Mouse (Mus musculus) liver, embryonic 12.5 days (tissue): ENCODE data around the gene Ahcy. TPM values are rescaled to one million over a fixed set of nuclear protein-coding genes. Genes with fewer than 3 reads are reported as not detected.
A peak's percentile ranks its signal among the peaks of the same experiment; 100 is the strongest.
"Not testable (repeated sequence)": the region's sequence is repeated elsewhere in the genome, so short reads cannot be mapped to it uniquely, and the experiment has no call there.

Experiments
- ATAC-seq: fragments of 200-750 bp; cut with Nextera tagmentation; 2 replicates; pipeline ENCODE4 v1.8.0; 2017; ENCODE audit warnings: moderate number of reproducible peaks, mild to moderate bottlenecking, moderate library complexity
- H3K27ac ChIP-seq: fragments of 300-500 bp; sonication (generic); 2 replicates; pipeline ENCODE4 v1.5.1; 2016; ENCODE audit warnings: mild to moderate bottlenecking
- H3K27me3 ChIP-seq: fragments of 300-500 bp; sonication (generic); replicated peaks from 2 replicates; pipeline ENCODE4 v1.6.1; 2016; ENCODE audit warnings: mild to moderate bottlenecking, moderate library complexity
- H3K36me3 ChIP-seq: fragments of 300-500 bp; sonication (generic); 2 replicates; pipeline ENCODE4 v1.6.1; 2016; ENCODE audit warnings: mild to moderate bottlenecking, moderate library complexity
- H3K4me1 ChIP-seq: fragments of 300-500 bp; sonication (generic); 2 replicates; pipeline ENCODE4 v1.6.1; 2016
- H3K4me2 ChIP-seq: fragments of 300-500 bp; sonication (generic); 2 replicates; pipeline ENCODE4 v1.6.1; 2016; ENCODE audit warnings: mild to moderate bottlenecking, moderate library complexity
- H3K4me3 ChIP-seq: fragments of 300-500 bp; sonication (generic); 2 replicates; pipeline ENCODE4 v1.5.1; 2016; ENCODE audit warnings: mild to moderate bottlenecking, moderate library complexity
- H3K9ac ChIP-seq: fragments of 300-500 bp; sonication (generic); 2 replicates; pipeline ENCODE4 v1.6.1; 2016; ENCODE audit warnings: mild to moderate bottlenecking, moderate library complexity
- H3K9me3 ChIP-seq: fragments of 300-500 bp; sonication (generic); replicated peaks from 2 replicates; pipeline ENCODE4 v1.6.1; 2016; ENCODE audit warnings: mild to moderate bottlenecking, moderate library complexity
- WGBS: fragments of 180-500 bp; shearing (Covaris S2); methylation state at CpG from one replicate; pipeline ENCODE4 v1.1.7; 2016; ENCODE audit not compliant: insufficient replicate concordance; 5-methylcytosine and 5-hydroxymethylcytosine counted together
- polyA plus RNA-seq: library from polyadenylated mRNA; unstranded; fragments of >200 nt; fragmentation: Nextera tagmentation; extraction: Ambion mirVana; gene quantifications from 2 replicates; pipeline ENCODE4 v1.2.1, GENCODE M21; 2016

Ahcy gene
- 65.4 and 67.1 TPM in 2 replicates for polyA plus RNA-seq

DNA sequence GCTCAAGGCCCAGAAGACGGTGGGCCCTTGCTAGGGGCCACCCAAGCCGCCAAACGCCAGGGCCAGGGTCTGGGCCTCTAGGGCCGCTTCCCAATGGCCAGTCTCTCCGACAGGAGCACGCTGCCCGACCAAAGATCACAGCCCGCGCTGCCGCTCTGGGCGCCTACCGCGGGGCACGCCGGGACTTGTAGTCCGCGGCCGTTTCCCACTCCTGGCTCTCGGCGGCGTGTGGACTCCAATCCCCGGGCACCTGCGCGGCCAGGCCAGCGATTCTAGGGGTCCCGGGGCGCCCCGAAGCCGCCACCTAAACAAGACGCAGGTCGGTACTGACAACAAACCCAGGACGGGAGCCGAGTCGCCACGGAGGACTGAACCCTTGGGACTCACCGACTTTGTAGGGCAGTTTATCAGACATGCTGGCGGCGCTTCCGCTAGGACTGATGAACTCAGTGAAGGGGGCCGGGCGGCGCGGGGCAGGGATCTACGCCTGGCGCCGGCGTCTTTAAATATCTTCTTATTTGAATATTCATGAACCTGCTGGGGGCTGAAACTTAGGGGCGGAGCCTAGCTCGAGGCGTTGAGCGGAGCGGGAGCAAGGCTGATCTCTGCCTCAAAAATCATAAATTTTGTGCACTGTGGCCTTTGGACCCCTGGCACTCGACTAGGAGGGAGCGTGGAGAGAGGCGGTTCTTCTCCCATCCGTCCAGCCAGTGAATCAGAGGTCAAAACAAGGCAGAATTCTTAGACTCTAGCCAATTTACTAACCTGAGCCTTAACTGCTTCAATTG lies at the start of gene Ahcy:
Gene Ahcy (minus strand): TSS at position 520 of the 788 bp plus-strand sequence.
- Histone ChIP-seq H3K9ac (peak within 1 kb of the TSS; percentile 91), H3K4me1 (peaks cover 54% of the 10 kb centered on the region), H3K27ac (peak within 1 kb of the TSS; percentile 88), H3K4me3 (peak within 1 kb of the TSS; percentile 82), H3K4me2 (peak within 1 kb of the TSS; percentile 94), H3K36me3 (peaks cover 2% of the 10 kb centered on the region; the same call in 1 of the 2 replicates), H3K9me3 (no peaks in the 10 kb centered on the region), H3K27me3 (no peaks in the 10 kb centered on the region)
- peak; percentile 93 for ATAC-seq
- WGBS, result under 1% methylated on average over 56 of the region's 56 CpGs

DNA sequence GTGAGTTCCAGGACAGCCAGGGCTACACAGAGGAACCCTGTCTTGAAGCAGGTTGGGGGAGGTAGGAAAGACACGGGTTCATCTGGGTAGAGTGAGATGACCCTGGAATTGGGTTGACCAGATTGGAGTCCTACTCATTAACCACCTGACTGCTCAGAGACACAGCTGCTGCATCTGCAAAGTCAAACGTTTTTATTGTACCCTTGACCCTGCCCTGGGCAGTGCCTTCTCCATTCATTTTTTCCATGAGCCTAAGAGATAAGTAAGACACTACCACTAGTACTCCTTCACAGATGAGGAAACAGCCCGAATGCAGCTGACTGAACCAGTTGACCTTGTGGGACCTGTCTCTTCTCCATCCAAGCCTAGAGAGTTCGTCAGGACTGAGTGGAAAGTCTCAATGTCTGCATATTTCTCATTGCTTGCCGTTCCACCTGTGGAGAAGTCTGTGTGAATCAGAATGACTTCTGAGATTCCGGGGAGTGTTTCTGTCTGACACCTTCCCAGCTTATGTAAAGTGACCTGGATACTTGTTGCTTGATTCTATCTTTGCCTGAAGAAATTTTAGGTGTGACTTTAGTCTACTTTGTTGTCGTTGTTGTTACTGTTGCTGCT lies 41.0 kb upstream of the Ahcy start:
- H3K27me3 ChIP-seq, result no peaks in the 10 kb centered on the region
- H3K36me3 ChIP-seq, result no peaks in the 10 kb centered on the region
- H3K27ac ChIP-seq, result no peak overlapping the region
- no peak overlapping the region for H3K4me2 ChIP-seq
- ATAC-seq, result no peak
- no peaks in the 10 kb centered on the region for H3K9me3 ChIP-seq
- no peak overlapping the region for H3K4me3 ChIP-seq
- WGBS, result 57% methylated on average over 7 of the region's 7 CpGs
- H3K4me1 ChIP-seq, result no peaks in the 10 kb centered on the region
- no peak overlapping the region for H3K9ac ChIP-seq

DNA sequence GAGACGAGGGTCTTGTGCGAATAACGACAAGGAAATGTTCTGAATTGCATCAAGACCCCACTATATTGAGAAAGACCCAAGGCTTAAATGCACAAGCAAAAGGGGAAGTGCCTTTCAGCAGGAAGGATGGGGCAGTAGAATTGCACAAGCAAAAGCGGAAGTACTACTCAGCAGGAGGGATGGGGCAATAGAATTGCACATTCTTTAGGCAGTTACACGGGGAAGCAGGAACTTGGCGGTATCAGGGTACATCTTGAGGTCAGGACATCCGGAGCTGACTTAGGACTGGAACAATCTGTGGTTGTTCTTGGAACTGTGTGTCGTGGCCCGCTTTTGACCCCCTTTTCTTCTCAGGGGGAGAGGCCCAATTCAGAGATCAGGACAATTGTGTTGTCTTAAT lies 33.0 kb upstream of the Ahcy start:
- H3K36me3 ChIP-seq, result not testable (repeated sequence)

DNA sequence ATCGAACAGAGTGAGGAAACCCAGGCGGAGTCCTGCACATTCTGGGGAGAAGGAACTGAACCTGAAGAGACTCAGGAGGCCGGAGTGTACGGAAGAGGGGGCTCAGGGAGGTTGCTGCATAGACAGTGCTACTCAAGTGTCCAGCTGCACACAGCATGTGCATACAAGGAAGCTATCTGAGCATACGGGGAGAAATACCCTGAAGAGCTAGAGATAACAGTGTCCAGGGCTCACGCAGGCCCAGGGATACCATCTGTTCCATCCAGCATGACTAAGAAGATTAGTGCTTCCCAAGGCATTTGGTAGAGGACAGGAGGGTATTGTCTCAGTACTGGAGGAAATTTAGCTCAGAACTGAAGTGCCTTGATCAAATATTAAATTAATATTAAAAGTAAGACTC lies 29.3 kb upstream of the Ahcy start:
- Histone ChIP-seq H3K4me1 (peaks cover 22% of the 10 kb centered on the region; the same call in 1 of the 2 replicates), H3K27me3 (no peaks in the 10 kb centered on the region), H3K4me3 (no peak overlapping the region), H3K4me2 (no peak overlapping the region), H3K9me3 (no peaks in the 10 kb centered on the region), H3K9ac (no peak overlapping the region), H3K27ac (no peak overlapping the region), H3K36me3 (no peaks in the 10 kb centered on the region)
- 56% methylated on average over 6 of the region's 6 CpGs for WGBS
- peak; percentile 54; the same call in 1 of the 2 replicates for ATAC-seq

More for the DNA sequence above, 33.0 kb upstream of the Ahcy start:
- H3K4me3 ChIP-seq, H3K4me2 ChIP-seq, H3K9ac ChIP-seq, ATAC-seq, H3K27ac ChIP-seq, H3K27me3 ChIP-seq, H3K9me3 ChIP-seq: not testable (repeated sequence)
- WGBS, result 48% methylated on average over 9 of the region's 9 CpGs
- peaks cover 11% of the 10 kb centered on the region; the same call in 1 of the 2 replicates for H3K4me1 ChIP-seq

DNA sequence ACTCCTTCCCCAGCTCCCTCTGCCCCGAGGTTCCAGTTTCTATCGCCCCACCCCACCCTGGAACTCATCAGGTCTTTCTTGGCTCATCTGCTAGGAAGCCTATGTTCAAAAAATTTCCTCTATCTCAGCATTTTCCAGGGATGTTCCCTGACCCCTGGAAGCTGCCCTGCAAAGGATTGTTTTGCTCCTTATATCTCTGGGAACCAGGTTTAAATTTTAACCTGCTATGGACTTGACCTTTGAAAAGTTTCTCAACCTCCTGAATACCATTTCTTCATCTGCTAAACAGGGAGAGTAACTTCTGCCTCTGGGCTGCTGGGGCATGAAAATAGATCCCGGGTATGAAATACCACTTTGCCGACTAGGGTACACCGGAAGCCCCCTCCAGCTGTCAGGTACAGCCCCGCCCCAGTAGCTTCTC lies 27.5 kb upstream of the Ahcy start:
- WGBS, result 45% methylated on average over 6 of the region's 6 CpGs
- H3K4me3 ChIP-seq, result no peak overlapping the region
- no peak overlapping the region for H3K9ac ChIP-seq
- no peaks in the 10 kb centered on the region for H3K9me3 ChIP-seq
- H3K27ac ChIP-seq, result no peak overlapping the region; the same call in 1 of the 2 replicates
- ATAC-seq, result no peak
- H3K36me3 ChIP-seq, result no peaks in the 10 kb centered on the region
- no peaks in the 10 kb centered on the region for H3K27me3 ChIP-seq
- H3K4me1 ChIP-seq, result peaks cover 22% of the 10 kb centered on the region; the same call in 1 of the 2 replicates
- H3K4me2 ChIP-seq, result no peak overlapping the region

DNA sequence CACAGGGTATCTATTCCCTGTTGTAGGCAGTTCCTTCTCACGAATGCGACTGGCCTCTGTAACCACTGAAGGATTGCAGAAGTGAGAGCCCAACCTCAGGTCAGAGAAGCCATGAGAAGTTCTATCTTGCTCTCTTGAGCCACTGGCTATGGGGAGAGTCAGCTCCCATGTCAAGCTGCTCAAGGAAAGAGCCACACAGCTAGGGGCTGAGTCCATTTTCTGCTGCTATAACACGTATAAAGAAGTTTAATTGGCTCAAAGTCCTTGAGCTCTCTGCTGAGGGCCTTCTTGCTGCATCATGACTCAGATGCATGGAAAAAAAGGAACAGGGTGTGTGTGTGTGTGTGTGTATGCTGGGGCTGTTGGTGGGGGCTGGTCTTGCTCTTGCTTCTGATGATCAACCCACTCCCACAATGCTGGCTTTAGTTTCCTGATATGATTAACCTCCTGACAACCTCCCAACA lies 26.5 kb upstream of the Ahcy start:
- ATAC-seq, result no peak
- 48% methylated on average over 3 of the region's 3 CpGs for WGBS
- Histone ChIP-seq H3K4me3 (no peak overlapping the region), H3K4me2 (no peak overlapping the region), H3K36me3 (no peaks in the 10 kb centered on the region), H3K27ac (peak overlapping the region; percentile 34; the same call in 1 of the 2 replicates), H3K9ac (no peak overlapping the region), H3K4me1 (peaks cover 22% of the 10 kb centered on the region; the same call in 1 of the 2 replicates), H3K27me3 (no peaks in the 10 kb centered on the region), H3K9me3 (no peaks in the 10 kb centered on the region)

DNA sequence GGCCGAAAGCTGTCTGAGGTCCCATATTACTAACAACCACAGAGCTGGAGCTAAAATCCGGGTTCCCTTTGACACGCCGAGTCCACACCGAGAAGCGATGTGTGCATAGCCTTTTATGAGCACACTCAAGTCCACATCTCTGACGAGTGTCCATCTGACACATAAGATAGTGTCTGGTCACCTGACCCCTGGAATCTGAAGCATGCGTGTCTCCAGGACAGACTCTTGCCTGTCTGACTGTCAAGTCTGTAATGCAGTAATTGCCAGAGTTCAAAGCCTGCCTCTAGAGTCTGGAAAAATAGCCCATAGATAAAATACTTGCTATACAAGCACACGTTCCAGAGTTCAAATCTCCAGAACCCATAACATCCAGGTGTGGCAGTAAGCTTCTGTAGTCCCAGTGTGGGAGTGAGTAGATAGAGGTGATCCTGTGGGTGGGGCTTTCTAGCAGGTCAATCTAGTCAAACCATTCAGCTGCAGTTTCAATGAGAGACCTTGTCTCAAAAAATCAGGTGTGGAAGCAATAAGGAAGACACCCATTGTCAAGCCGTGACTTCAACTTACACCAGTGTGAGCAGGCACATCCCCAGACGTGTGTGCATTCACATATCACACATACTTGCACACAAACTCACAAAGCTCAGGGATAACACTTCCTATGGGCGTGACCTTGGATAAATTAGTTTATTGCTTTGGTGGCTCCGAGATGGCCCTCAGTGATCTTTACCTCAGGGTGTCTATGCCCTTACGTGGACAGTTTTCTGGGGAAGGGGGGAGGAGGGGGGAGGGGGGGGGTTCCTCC lies 25.9 kb upstream of the Ahcy start:
- H3K9ac ChIP-seq, result no peak overlapping the region
- 66% methylated on average over 14 of the region's 14 CpGs for WGBS
- no peak overlapping the region for H3K4me2 ChIP-seq
- ATAC-seq, result no peak
- H3K9me3 ChIP-seq, result no peaks in the 10 kb centered on the region
- H3K36me3 ChIP-seq, result no peaks in the 10 kb centered on the region
- H3K4me1 ChIP-seq, result peaks cover 22% of the 10 kb centered on the region; the same call in 1 of the 2 replicates
- no peak overlapping the region for H3K4me3 ChIP-seq
- H3K27ac ChIP-seq, result no peak overlapping the region
- H3K27me3 ChIP-seq, result no peaks in the 10 kb centered on the region

DNA sequence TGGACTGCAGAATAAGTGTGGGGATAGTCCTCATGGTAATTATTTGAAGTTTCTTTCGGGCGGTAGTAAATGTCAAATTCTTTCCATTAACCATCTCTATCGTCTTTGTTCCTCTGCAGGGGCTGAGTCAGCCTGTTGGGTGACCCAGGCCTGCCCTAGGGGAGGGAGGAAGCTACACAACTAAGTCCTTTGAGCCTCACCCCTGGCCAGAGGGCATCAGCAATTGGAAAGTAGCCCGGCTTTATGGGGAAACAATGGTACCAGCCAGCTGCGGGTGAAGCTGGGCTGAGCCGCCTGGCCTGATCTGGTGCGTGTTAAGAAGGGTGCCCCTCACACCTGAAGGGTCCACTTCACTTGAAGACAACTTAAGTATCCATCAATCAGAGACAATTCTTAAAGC lies 25.1 kb upstream of the Ahcy start:
- no peaks in the 10 kb centered on the region for H3K36me3 ChIP-seq
- no peak for ATAC-seq
- WGBS, result 78% methylated on average over 7 of the region's 7 CpGs

DNA sequence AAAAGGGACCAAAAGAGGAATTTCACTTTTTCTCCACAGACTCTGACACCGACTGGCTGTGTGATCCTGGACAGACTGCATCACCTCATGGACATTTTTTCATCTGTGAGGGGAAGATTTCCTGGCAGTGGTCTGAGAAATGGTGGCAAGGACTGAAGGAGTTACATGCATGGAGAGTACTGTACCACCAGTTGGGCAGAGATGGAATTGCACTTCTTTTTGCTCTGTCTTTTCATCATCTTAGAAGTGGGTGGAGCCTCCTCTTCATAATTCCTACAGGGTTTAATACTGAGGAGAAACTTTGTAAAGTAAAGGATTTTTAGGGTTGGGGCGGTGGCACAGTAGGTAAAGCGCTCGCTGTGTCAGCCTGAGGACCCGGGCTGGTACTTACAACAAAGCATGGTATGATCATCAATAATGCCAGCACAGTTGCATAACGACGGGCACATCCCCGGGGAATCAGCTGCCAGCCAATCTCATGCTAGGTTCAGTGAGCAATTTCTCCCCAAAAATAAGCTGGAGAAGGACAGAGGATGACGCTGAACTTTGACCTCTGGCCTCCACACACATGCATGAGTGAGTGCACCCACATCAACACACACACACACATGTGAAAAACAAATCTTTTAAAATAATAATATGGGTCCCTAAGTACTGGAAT lies 24.6 kb upstream of the Ahcy start:
- peaks cover 24% of the 10 kb centered on the region; the same call in 1 of the 2 replicates for H3K4me1 ChIP-seq
- WGBS, result 74% methylated on average over 9 of the region's 9 CpGs
- H3K4me2 ChIP-seq, result no peak overlapping the region
- no peak overlapping the region for H3K4me3 ChIP-seq
- no peaks in the 10 kb centered on the region for H3K36me3 ChIP-seq
- no peak overlapping the region for H3K27ac ChIP-seq
- no peak for ATAC-seq
- H3K9me3 ChIP-seq, result no peaks in the 10 kb centered on the region
- H3K9ac ChIP-seq, result no peak overlapping the region
- no peaks in the 10 kb centered on the region for H3K27me3 ChIP-seq

More for the DNA sequence above, 25.1 kb upstream of the Ahcy start:
- Histone ChIP-seq H3K4me2 (no peak overlapping the region), H3K9ac (no peak overlapping the region), H3K27me3 (no peaks in the 10 kb centered on the region), H3K27ac (no peak overlapping the region), H3K4me1 (peaks cover 22% of the 10 kb centered on the region; the same call in 1 of the 2 replicates), H3K4me3 (no peak overlapping the region), H3K9me3 (no peaks in the 10 kb centered on the region)

DNA sequence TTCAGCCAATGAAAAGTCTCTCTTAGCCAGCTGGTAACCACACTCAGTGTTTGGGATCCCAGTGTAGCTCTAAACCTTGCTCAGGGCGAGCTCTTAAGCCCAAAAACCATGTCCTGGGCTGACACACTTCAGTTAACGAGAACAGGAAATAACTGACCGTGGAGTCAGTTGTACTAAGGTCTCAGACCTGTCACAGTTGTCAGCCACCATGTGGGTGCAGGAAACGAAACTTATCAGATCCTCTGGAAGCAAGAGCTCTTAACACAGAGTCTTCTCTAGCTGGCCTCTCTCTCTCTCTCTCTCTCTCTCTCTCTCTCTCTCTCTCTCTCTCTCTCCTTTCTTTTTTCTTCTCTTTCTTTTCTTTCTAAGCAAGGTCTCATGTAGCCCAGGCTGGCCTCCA lies 19.1 kb upstream of the Ahcy start:
- Histone ChIP-seq H3K27me3 (no peaks in the 10 kb centered on the region), H3K4me3 (no peak overlapping the region), H3K36me3 (no peaks in the 10 kb centered on the region), H3K9me3 (no peaks in the 10 kb centered on the region), H3K9ac (no peak overlapping the region), H3K27ac (peak overlapping the region; percentile 40; the same call in 1 of the 2 replicates), H3K4me2 (peak overlapping the region; percentile 14; the same call in 1 of the 2 replicates), H3K4me1 (peaks cover 39% of the 10 kb centered on the region)
- WGBS, result 14% methylated on average over 4 of the region's 4 CpGs
- ATAC-seq, result no peak

DNA sequence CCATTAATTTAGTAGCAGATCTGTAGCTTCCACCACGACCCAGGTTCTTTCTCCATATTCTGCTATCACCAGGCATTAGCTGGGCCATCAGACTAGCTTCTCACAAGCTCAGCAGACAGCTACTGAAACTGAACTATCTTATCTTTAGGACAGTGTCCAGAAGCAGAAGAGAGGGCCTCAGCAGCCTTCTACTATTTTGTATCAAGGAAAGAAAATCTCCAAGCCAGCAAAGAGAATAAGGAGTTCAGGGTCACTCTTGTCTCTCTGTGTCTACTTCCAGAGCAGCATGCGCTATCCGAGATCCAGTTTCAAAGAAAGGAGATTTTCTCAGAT lies 17.4 kb upstream of the Ahcy start:
- no peaks in the 10 kb centered on the region for H3K36me3 ChIP-seq
- H3K4me1 ChIP-seq, result peaks cover 45% of the 10 kb centered on the region
- H3K4me2 ChIP-seq, result peak overlapping the region; percentile 45
- peak; percentile 62 for ATAC-seq
- H3K27ac ChIP-seq, result peak overlapping the region; percentile 77
- H3K9me3 ChIP-seq, result no peaks in the 10 kb centered on the region
- no peak overlapping the region for H3K4me3 ChIP-seq
- H3K27me3 ChIP-seq, result no peaks in the 10 kb centered on the region
- no peak overlapping the region for H3K9ac ChIP-seq
- WGBS, result 56% methylated on average over 3 of the region's 3 CpGs
